Mouse (Mus musculus): ENCODE measurements around the gene Tbl3. TPM values are rescaled to one million over a fixed set of nuclear protein-coding genes. Genes with fewer than 3 reads are reported as not detected.

The Tbl3 gene
- polyA plus RNA-seq, 1 experiment from 2014 or later = 62.4 TPM

- no peak overlapping the region for H3K27ac ChIP-seq (ENCODE audit: low read depth, low read length)
- no peak for ATAC-seq
Observed at GRCm38 (mm10) chr17:24730787-24731186, 23.3 kb upstream of the Tbl3 start.

GRCm38 (mm10) chr17:24729067-24729466, 21.6 kb upstream of the Tbl3 start:
- Histone ChIP-seq H3K4me1 (ENCODE audit: control insufficient read depth, insufficient read depth, low read depth, low read length) (no peaks in the 10 kb centered on the region), H3K27ac (ENCODE audit: low read depth, low read length) (no peak overlapping the region), H3K9ac (ENCODE audit: low read depth, low read length) (no peak overlapping the region), H3K27me3 (replicated peaks; ENCODE audit: control insufficient read depth, insufficient read depth, low read length) (peaks cover 2% of the 10 kb centered on the region; the same call in 1 of the 2 replicates), H3K4me2 (ENCODE audit: low read length) (no peak overlapping the region), H3K4me3 (ENCODE audit: low read length) (no peak overlapping the region), H3K36me3 (ENCODE audit: control insufficient read depth, insufficient read depth, low read length) (no peaks in the 10 kb centered on the region), H3K9me3 (ENCODE audit: control insufficient read depth, low read length) (no peaks in the 10 kb centered on the region)
- ATAC-seq = no peak
- 74% methylated on average over 6 of the region's 6 CpGs for WGBS

More at GRCm38 (mm10) chr17:24730787-24731186, 23.3 kb upstream of the Tbl3 start:
- WGBS = 79% methylated on average over 14 of the region's 14 CpGs
- no peak overlapping the region for H3K9ac ChIP-seq (ENCODE audit: low read depth, low read length)
- no peak overlapping the region for H3K4me3 ChIP-seq (ENCODE audit: low read length)
- no peak overlapping the region for H3K4me2 ChIP-seq (ENCODE audit: low read length)
- no peaks in the 10 kb centered on the region for H3K36me3 ChIP-seq (ENCODE audit: control insufficient read depth, insufficient read depth, low read length)
- 0 out of 2 replicates have a peak, but pooled peaks cover 2% of the 10 kb centered on the region for H3K4me1 ChIP-seq (ENCODE audit: control insufficient read depth, insufficient read depth, low read depth, low read length)
- peaks cover 2% of the 10 kb centered on the region; the same call in 1 of the 2 replicates for H3K27me3 ChIP-seq (replicated peaks; ENCODE audit: control insufficient read depth, insufficient read depth, low read length)
- H3K9me3 ChIP-seq (ENCODE audit: control insufficient read depth, low read length) = no peaks in the 10 kb centered on the region

GRCm38 (mm10) chr17:24728184-24728583, 20.7 kb upstream of the Tbl3 start:
- H3K27ac ChIP-seq (ENCODE audit: low read depth, low read length) = no peak overlapping the region
- 77% methylated on average over 17 of the region's 17 CpGs for WGBS
- H3K27me3 ChIP-seq (replicated peaks; ENCODE audit: control insufficient read depth, insufficient read depth, low read length) = no peaks in the 10 kb centered on the region
- H3K4me2 ChIP-seq (ENCODE audit: low read length) = no peak overlapping the region
- ATAC-seq = no peak
- no peak overlapping the region for H3K9ac ChIP-seq (ENCODE audit: low read depth, low read length)
- no peaks in the 10 kb centered on the region for H3K9me3 ChIP-seq (ENCODE audit: control insufficient read depth, low read length)
- no peak overlapping the region for H3K4me3 ChIP-seq (ENCODE audit: low read length)
- H3K36me3 ChIP-seq (ENCODE audit: control insufficient read depth, insufficient read depth, low read length) = no peaks in the 10 kb centered on the region
- H3K4me1 ChIP-seq (ENCODE audit: control insufficient read depth, insufficient read depth, low read depth, low read length) = peaks cover 5% of the 10 kb centered on the region

- no peak within 1 kb of the TSS for H3K4me3 ChIP-seq (ENCODE audit: low read length)
- no peak within 1 kb of the TSS for H3K9ac ChIP-seq (ENCODE audit: low read depth, low read length)
- WGBS = 81% methylated on average over 2 of the region's 2 CpGs
Observed at GRCm38 (mm10) chr17:24727618-24728017, 20.2 kb upstream of the Tbl3 start, which contains the start of gene Rpl3l. Rpl3l (plus strand) TSS chr17:24727820.

GRCm38 (mm10) chr17:24725637-24726390, 18.4 kb upstream of the Tbl3 start:
- Histone ChIP-seq H3K9ac (ENCODE audit: low read depth, low read length) (no peak overlapping the region), H3K36me3 (ENCODE audit: control insufficient read depth, insufficient read depth, low read length) (peaks cover 9% of the 10 kb centered on the region), H3K27me3 (replicated peaks; ENCODE audit: control insufficient read depth, insufficient read depth, low read length) (no peaks in the 10 kb centered on the region), H3K4me2 (ENCODE audit: low read length) (no peak overlapping the region), H3K4me3 (ENCODE audit: low read length) (no peak overlapping the region), H3K4me1 (ENCODE audit: control insufficient read depth, insufficient read depth, low read depth, low read length) (peaks cover 23% of the 10 kb centered on the region), H3K27ac (ENCODE audit: low read depth, low read length) (no peak overlapping the region), H3K9me3 (ENCODE audit: control insufficient read depth, low read length) (no peaks in the 10 kb centered on the region)
- 65% methylated on average over 3 of the region's 3 CpGs for WGBS
- ATAC-seq = no peak

More at GRCm38 (mm10) chr17:24727618-24728017, 20.2 kb upstream of the Tbl3 start, which contains the start of gene Rpl3l:
- H3K9me3 ChIP-seq (ENCODE audit: control insufficient read depth, low read length) = no peaks in the 10 kb centered on the region
- no peak within 1 kb of the TSS for H3K4me2 ChIP-seq (ENCODE audit: low read length)
- no peaks in the 10 kb centered on the region for H3K27me3 ChIP-seq (replicated peaks; ENCODE audit: control insufficient read depth, insufficient read depth, low read length)
- peaks cover 9% of the 10 kb centered on the region for H3K4me1 ChIP-seq (ENCODE audit: control insufficient read depth, insufficient read depth, low read depth, low read length)
- ATAC-seq = no peak
- H3K36me3 ChIP-seq (ENCODE audit: control insufficient read depth, insufficient read depth, low read length) = no peaks in the 10 kb centered on the region
- no peak within 1 kb of the TSS for H3K27ac ChIP-seq (ENCODE audit: low read depth, low read length)

GRCm38 (mm10) chr17:24724184-24724583, 16.7 kb upstream of the Tbl3 start, which contains the start of gene Ndufb10:
Ndufb10 (minus strand) TSS chr17:24724478.
- Histone ChIP-seq H3K4me3 (ENCODE audit: low read length) (peak within 1 kb of the TSS; percentile 82), H3K36me3 (ENCODE audit: control insufficient read depth, insufficient read depth, low read length) (peaks cover 9% of the 10 kb centered on the region), H3K27ac (ENCODE audit: low read depth, low read length) (peak within 1 kb of the TSS; percentile 79), H3K4me2 (ENCODE audit: low read length) (peak within 1 kb of the TSS; percentile 88), H3K27me3 (replicated peaks; ENCODE audit: control insufficient read depth, insufficient read depth, low read length) (no peaks in the 10 kb centered on the region), H3K4me1 (ENCODE audit: control insufficient read depth, insufficient read depth, low read depth, low read length) (peaks cover 25% of the 10 kb centered on the region), H3K9me3 (ENCODE audit: control insufficient read depth, low read length) (no peaks in the 10 kb centered on the region), H3K9ac (ENCODE audit: low read depth, low read length) (peak within 1 kb of the TSS; percentile 90)
- peak; percentile 72 for ATAC-seq
- under 1% methylated on average over 24 of the region's 30 CpGs for WGBS

GRCm38 (mm10) chr17:24723881-24724180, 16.4 kb upstream of the Tbl3 start:
- no peaks in the 10 kb centered on the region for H3K27me3 ChIP-seq (replicated peaks; ENCODE audit: control insufficient read depth, insufficient read depth, low read length)
- no peaks in the 10 kb centered on the region for H3K9me3 ChIP-seq (ENCODE audit: control insufficient read depth, low read length)
- peak overlapping the region; percentile 79 for H3K27ac ChIP-seq (ENCODE audit: low read depth, low read length)
- peak overlapping the region; percentile 90 for H3K9ac ChIP-seq (ENCODE audit: low read depth, low read length)
- H3K4me2 ChIP-seq (ENCODE audit: low read length) = peak overlapping the region; percentile 88
- WGBS = under 1% methylated on average over 15 of the region's 15 CpGs
- ATAC-seq = no peak
- H3K36me3 ChIP-seq (ENCODE audit: control insufficient read depth, insufficient read depth, low read length) = peaks cover 9% of the 10 kb centered on the region
- H3K4me1 ChIP-seq (ENCODE audit: control insufficient read depth, insufficient read depth, low read depth, low read length) = peaks cover 28% of the 10 kb centered on the region
- H3K4me3 ChIP-seq (ENCODE audit: low read length) = peak overlapping the region; percentile 82

- H3K4me1 ChIP-seq (ENCODE audit: control insufficient read depth, insufficient read depth, low read depth, low read length) = peaks cover 30% of the 10 kb centered on the region
- H3K36me3 ChIP-seq (ENCODE audit: control insufficient read depth, insufficient read depth, low read length) = peaks cover 9% of the 10 kb centered on the region
- H3K4me3 ChIP-seq (ENCODE audit: low read length) = peak overlapping the region; percentile 82
- WGBS = 5% methylated on average over 12 of the region's 12 CpGs
- H3K4me2 ChIP-seq (ENCODE audit: low read length) = peak overlapping the region; percentile 88
- no peaks in the 10 kb centered on the region for H3K9me3 ChIP-seq (ENCODE audit: control insufficient read depth, low read length)
- ATAC-seq = no peak
- H3K27me3 ChIP-seq (replicated peaks; ENCODE audit: control insufficient read depth, insufficient read depth, low read length) = no peaks in the 10 kb centered on the region
- peak overlapping the region; percentile 79 for H3K27ac ChIP-seq (ENCODE audit: low read depth, low read length)
- peak overlapping the region; percentile 90 for H3K9ac ChIP-seq (ENCODE audit: low read depth, low read length)
Observed at GRCm38 (mm10) chr17:24723122-24723880, 15.8 kb upstream of the Tbl3 start.
